Mouse (Mus musculus) stomach, embryonic 16.5 days (tissue): ENCODE measurements around the gene Olfr331. TPM values are rescaled to one million over a fixed set of nuclear protein-coding genes. Genes with fewer than 3 reads are reported as not detected.

ENCODE experiments used
- ATAC-seq: fragments of 200-750 bp; cut with Nextera tagmentation; 2 replicates; pipeline ENCODE4 v1.8.0; 2017; ENCODE audit warnings: moderate number of reproducible peaks, moderate TSS enrichment; ENCODE audit not compliant: insufficient read depth, low FRiP score
- H3K27ac ChIP-seq: fragments of 300-500 bp; sonication (generic); 2 replicates; pipeline ENCODE4 v1.5.1; 2014; ENCODE audit warnings: low read length
- H3K27me3 ChIP-seq: fragments of 300-500 bp; sonication (generic); 2 replicates; pipeline ENCODE4 v1.6.1; 2014; ENCODE audit warnings: low read length, control low read depth, mixed read lengths; ENCODE audit not compliant: control insufficient read depth, insufficient read depth
- H3K36me3 ChIP-seq: fragments of 300-500 bp; sonication (generic); 2 replicates; pipeline ENCODE4 v1.6.1; 2014; ENCODE audit warnings: low read length; ENCODE audit not compliant: control insufficient read depth, insufficient read depth
- H3K4me1 ChIP-seq: fragments of 300-500 bp; sonication (generic); 2 replicates; pipeline ENCODE4 v1.6.1; 2014; ENCODE audit warnings: low read length, control low read depth, mixed read lengths; ENCODE audit not compliant: control insufficient read depth, insufficient read depth
- H3K4me2 ChIP-seq: fragments of 300-500 bp; sonication (generic); 2 replicates; pipeline ENCODE4 v1.6.1; 2014; ENCODE audit warnings: low read depth, low read length, mixed read lengths
- H3K4me3 ChIP-seq: fragments of 300-500 bp; sonication (generic); replicated peaks from 2 replicates; pipeline ENCODE4 v1.5.1; 2014; ENCODE audit warnings: mild to moderate bottlenecking, low read length
- H3K9ac ChIP-seq: fragments of 300-500 bp; sonication (generic); 2 replicates; pipeline ENCODE4 v1.6.1; 2014; ENCODE audit warnings: low read length
- H3K9me3 ChIP-seq: fragments of 300-500 bp; sonication (generic); replicated peaks from 2 replicates; pipeline ENCODE4 v1.6.1; 2016; ENCODE audit warnings: low read length, control low read depth; ENCODE audit not compliant: control insufficient read depth
- WGBS: fragments of 180-500 bp; shearing (Covaris S2); extraction: QIAGEN DNeasy Blood & Tissue Kit; methylation state at CpG from one replicate; pipeline ENCODE4 v1.1.7; 2014; 5-methylcytosine and 5-hydroxymethylcytosine counted together
- polyA plus RNA-seq: library from polyadenylated mRNA; unstranded; fragments of >200 nt; fragmentation: Nextera tagmentation; extraction: Ambion mirVana; gene quantifications from 2 replicates; pipeline ENCODE4 v1.2.1, GENCODE M21; 2015

Gene Olfr331
- polyA plus RNA-seq, 1 experiment from 2014 or later = not detected

- no peaks in the 10 kb centered on the region for H3K36me3 ChIP-seq
- WGBS = 43% methylated on average over 4 of the region's 4 CpGs
- no peak for ATAC-seq
- no peaks in the 10 kb centered on the region for H3K4me1 ChIP-seq
- H3K27me3 ChIP-seq = no peaks in the 10 kb centered on the region
- no peak overlapping the region for H3K4me2 ChIP-seq
- no peak overlapping the region for H3K9ac ChIP-seq
- no peaks in the 10 kb centered on the region for H3K9me3 ChIP-seq
- no peak overlapping the region for H3K27ac ChIP-seq
- H3K4me3 ChIP-seq = no peak overlapping the region
Measured at GRCm38 (mm10) chr11:58453592-58453991, 48.8 kb downstream of the Olfr331 start.

- Histone ChIP-seq H3K4me3 (no peak within 1 kb of the TSS), H3K36me3 (no peaks in the 10 kb centered on the region), H3K4me1 (no peaks in the 10 kb centered on the region), H3K9me3 (no peaks in the 10 kb centered on the region), H3K27me3 (no peaks in the 10 kb centered on the region), H3K27ac (no peak within 1 kb of the TSS), H3K9ac (no peak within 1 kb of the TSS), H3K4me2 (no peak within 1 kb of the TSS)
- 92% methylated on average over 9 of the region's 9 CpGs for WGBS
- no peak for ATAC-seq
Measured at GRCm38 (mm10) chr11:58452759-58453158, 49.6 kb downstream of the Olfr331 start, which contains the start of gene Lypd9. Lypd9 (minus strand) TSS chr11:58452923.

Other genes with a start within 250 kb of the Olfr331 start
- gene 4930438A08Rik, start 227.8 kb downstream of the Olfr331 start, polyA plus RNA-seq = 0.17 and 0.26 TPM in 2 replicates
- gene Zfp692, start 195.5 kb downstream of the Olfr331 start, polyA plus RNA-seq = 28.8 and 29.9 TPM in 2 replicates
- gene Zfp672, start 172.2 kb downstream of the Olfr331 start, polyA plus RNA-seq = 44.8 and 52.1 TPM in 2 replicates
- 29.8 and 37.1 TPM in 2 replicates for gene Sh3bp5l, start 171.8 kb downstream of the Olfr331 start, polyA plus RNA-seq
- gene Lypd8, start 123.5 kb downstream of the Olfr331 start, polyA plus RNA-seq = 213 and 226 TPM in 2 replicates
- gene 1810065E05Rik, start 81.5 kb downstream of the Olfr331 start, polyA plus RNA-seq = not detected in 2 replicates
- not detected in 2 replicates for gene Gm12253, start 70.0 kb downstream of the Olfr331 start, polyA plus RNA-seq
- gene Lypd9, start 49.6 kb downstream of the Olfr331 start, polyA plus RNA-seq = not detected in 2 replicates
- not detected in 2 replicates for gene Olfr30, start 40.3 kb downstream of the Olfr331 start, polyA plus RNA-seq
- gene Olfr332, start 10.0 kb downstream of the Olfr331 start, polyA plus RNA-seq = not detected in 2 replicates
- not detected in 2 replicates for gene Olfr330, start 32.3 kb upstream of the Olfr331 start, polyA plus RNA-seq
- not detected in 2 replicates for gene Olfr329-ps, start 43.9 kb upstream of the Olfr331 start, polyA plus RNA-seq
- gene Olfr328, start 53.1 kb upstream of the Olfr331 start, polyA plus RNA-seq = not detected in 2 replicates
- not detected in 2 replicates for gene Olfr224, start 68.0 kb upstream of the Olfr331 start, polyA plus RNA-seq
- not detected in 2 replicates for gene Olfr325, start 75.2 kb upstream of the Olfr331 start, polyA plus RNA-seq
- not detected in 2 replicates for gene Olfr324, start 92.5 kb upstream of the Olfr331 start, polyA plus RNA-seq
- 4.2 and 15.4 TPM in 2 replicates for gene 2210407C18Rik, start 113.5 kb upstream of the Olfr331 start, polyA plus RNA-seq
- 0.17 TPM in 1 of 2 replicates, not detected in the other for gene Olfr323, start 127.9 kb upstream of the Olfr331 start, polyA plus RNA-seq
- gene Trim58, start 137.9 kb upstream of the Olfr331 start, polyA plus RNA-seq = 0.66 and 0.67 TPM in 2 replicates
- not detected in 2 replicates for gene Olfr322, start 156.2 kb upstream of the Olfr331 start, polyA plus RNA-seq
- gene Olfr320, start 178.5 kb upstream of the Olfr331 start, polyA plus RNA-seq = not detected in 2 replicates
- gene Olfr319, start 196.6 kb upstream of the Olfr331 start, polyA plus RNA-seq = not detected in 2 replicates
- gene Olfr318, start 221.4 kb upstream of the Olfr331 start, polyA plus RNA-seq = not detected in 2 replicates
- gene Olfr317, start 236.6 kb upstream of the Olfr331 start, polyA plus RNA-seq = not detected in 2 replicates